Mouse (Mus musculus): ENCODE results near the gene Nat10.

The Nat10 gene

DNA sequence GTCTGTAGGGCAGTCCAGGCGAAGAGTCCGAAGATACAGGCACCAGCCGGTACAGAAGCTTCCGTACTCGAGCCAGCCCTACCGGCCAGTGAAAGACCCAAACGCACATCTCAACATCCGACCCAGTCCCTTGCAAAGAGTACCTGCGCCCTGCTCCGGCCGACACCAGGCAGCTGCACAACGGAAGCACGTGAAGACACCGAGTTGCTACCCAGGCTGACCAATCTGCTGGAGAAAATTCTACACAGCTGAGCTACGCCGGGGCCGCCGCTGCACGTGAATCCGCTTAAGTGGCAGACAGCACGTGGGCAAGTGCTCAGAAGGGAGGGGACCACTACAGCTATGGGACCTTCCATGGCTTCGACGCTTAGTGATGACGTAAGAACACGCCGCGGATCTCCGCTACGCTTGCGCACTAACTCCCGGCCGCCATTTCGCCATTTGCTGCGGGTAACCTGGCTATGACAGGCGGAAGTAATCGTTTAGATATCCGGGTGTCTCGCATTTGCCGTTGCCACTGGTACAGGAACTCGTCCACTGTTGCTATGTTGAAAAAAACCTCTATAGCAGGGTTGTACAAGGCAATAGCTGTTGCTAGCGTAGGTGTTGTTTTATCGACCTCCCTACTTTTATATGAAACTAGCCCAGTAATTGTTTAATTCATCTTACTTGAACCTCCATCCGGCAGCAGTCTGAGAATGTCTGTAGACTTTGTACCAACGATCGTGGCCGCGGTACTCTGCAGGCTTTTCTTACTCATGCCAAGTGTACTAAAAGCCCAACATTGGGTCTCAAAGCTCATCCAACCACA, at the start of gene Nat10:
Gene Nat10, minus strand, starts transcription at position 365 of the 811 bp plus-strand sequence.
- DNase-seq (ENCODE audit: low spot score), result peak; percentile 99

DNA sequence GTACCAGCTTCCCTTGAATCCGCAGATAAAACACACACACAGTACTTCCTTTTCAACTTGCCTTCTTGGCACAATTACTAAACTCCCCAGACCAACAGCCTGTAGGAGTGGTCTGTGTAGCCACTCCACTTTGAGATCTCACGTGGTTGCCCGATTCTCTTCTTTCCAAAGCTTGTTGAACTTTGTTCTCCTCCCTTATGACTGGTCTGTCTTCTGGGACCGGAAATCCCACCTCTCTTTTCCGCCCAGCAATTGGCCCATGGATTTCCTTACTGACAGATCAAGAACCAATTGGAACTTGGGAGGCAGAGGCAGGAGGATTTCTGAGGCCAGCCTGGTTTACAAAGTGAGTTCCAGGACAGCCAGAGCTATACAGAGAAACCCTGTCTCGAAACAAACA, 49.3 kb upstream of the Nat10 start:
- no peak for DNase-seq (ENCODE audit: low spot score)

DNA sequence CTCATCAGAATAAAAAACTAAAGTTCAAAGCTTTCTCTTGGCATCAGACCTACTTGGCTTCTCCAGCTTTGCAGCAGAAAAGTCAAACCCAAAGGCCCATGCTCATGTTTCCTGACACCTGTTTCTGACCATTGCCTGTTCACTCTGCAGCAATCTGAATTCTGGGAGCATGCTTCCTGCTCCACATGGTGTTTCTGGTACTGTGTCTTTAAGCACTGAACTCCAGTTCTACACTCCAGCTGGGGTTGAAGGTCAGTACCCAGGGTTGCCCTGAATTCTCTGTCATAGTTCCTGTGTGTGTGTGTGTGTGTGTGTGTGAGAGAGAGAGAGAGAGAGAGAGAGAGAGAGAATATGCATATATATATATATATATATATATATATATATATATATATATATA, 47.4 kb upstream of the Nat10 start:
- DNase-seq (ENCODE audit: low spot score), result no peak

DNA sequence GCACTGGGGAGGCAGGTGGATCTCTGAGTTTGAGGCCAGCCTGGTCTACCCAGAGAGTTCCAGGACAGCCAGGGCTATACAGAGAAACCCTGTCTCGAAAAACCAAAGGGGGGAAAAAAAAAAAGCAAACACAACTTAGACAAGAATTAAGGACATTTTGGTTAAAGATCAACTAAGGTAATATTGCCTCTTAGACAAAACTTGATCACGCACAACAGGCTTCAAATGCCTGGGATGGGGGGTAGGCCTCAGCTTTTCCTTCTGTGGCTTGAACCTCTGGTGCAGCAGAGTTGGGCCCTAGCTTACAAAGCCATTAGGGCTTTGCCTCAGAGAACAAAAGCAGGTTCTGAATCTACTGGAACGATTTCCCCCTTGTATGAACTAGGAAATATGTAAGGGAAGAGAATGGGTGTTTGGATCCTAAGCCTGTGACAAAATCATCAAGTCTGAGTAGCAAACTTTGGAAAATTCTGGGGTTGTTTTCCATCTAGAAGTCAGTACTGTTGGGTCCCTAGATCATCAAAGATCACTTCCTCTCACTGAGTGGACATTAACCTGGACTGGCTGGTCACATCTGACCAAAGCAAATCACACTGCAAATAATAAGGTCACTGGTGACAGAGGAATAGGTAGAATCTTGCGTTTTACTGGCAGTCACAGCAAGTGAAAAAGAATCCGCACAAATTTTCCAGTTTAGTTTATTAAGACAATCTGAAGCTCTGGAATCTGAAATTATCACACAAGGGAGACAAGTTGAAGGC, 42.9 kb upstream of the Nat10 start:
- DNase-seq (ENCODE audit: low spot score), result no peak

DNA sequence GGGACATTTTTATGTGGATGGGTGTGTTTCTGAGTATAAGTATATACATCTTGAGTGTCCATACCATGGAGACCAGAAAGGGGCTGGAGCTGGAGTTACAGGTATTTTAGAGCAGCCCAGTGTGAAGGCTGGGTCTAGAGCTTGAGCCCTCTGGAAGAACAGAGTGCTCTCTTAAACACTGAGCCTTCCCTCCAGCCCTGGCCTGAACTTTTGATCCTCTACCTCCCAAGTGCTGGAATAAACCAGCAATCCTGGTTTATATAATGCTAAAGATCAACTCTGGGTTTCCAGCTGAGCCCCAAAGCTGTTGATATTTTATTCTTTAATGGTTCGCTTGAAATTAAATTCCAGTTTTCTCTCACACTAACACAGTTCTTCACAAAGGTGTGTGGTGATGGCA, 41.4 kb upstream of the Nat10 start:
- no peak for DNase-seq (ENCODE audit: low spot score)

DNA sequence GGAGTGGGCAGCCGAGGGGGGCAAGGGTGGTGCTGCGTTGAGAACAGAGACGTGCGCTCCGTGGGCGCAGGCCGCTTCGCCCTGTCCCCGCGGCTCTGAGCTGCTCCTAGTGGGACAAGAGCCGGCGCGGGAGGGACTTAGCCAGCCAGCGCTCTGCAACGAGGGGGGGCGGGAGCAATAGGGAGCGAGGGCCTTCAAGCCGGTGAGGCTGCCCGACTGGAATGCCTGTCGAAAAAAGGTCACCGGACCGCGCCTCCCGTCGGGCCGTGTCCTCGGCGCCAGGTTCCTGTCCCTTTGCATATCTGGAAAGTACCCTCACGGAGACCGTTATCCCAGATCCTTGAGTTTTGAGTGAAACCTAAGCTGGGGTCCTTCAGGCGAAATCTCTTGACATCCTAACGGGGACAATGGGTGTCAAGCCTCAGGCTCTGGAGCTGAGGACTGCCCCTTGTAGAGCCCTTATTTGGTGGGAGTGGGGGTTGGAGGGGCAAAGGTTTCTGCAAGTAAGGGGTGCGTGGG, 36.5 kb upstream of the Nat10 start, which contains the start of gene Caprin1:
Gene Caprin1, minus strand, starts transcription at position 159 of the 519 bp plus-strand sequence.
- DNase-seq (ENCODE audit: low spot score), result peak; percentile 91

DNA sequence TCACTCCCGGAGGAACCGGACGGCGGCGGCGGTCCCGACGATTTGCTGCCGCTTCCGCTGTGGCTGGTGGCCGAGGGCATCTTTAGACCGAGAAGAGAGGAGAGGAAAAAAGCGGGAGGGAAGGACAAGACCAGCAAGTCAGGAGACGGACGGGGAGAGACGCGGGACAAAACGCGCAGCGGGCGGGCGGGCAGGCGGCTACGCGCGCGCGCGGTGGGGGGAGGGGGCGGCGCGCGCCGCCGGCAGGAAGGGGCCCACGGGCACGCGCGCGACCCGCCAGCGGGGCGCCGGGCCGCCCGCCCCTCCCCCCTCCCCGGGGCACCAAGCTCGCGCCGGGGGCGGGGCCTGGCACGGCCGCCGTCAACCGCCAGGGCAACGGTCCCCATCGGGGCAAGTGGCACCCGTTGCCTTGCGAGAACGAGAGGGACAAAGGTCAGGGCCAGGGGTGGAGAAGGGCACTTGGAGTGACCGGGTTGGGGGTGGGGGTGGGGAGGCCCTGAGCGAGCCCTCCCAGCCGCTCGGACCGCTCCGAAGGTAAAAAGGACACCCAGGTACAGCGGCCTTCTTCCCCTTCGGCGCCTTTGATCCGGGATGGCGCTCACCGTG, 35.9 kb upstream of the Nat10 start:
- peak; percentile 85 for DNase-seq (ENCODE audit: low spot score)

DNA sequence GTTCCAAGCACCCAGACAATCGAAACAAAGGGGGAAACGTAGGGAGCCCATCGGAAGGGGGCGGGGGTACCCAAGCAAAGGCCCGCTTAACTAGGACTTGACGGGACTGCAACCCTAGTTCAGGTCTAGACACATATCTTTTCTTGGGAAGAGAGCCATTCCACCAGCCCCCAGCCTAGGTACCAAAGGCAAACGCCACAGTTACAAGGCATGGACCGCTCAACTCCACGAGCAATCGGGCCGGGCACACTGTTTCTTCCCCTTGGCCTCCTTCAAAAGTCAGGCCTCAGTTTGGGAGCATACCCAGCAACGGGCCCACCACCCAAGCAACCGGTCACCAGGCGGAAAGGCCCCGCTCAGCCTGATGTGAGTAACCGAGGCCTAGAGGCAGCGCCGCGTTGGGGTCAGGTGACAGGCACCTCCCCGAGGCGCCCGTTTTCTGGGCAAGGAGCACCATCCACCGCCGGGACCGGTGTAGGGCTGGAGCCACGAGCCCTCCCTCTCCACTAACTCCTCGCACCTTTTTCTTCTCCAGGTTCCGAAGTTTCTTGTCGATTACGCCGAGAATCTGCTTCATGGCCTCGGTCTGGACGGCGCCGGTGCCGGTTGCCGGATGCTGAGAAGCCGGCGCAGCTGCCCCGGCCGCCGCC, 35.3 kb upstream of the Nat10 start:
- DNase-seq (ENCODE audit: low spot score), result peak; percentile 72

DNA sequence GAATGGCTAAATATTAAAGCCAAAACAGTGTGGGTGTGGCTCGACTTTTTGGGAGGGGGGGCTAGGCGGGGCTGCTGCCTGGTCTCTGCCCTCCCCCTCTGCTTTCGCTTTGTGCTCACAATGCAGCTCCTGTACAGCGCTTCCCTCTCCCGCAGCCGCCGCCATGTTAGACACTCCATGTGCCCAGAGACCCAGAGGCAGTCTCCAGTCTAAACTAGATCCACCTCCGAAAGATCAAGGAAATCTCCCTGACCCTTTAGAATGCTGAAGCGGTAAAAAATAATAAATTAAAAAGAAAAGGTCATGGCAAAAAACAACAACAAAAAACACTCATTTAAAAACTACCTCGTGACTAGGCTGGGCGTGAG, 34.8 kb upstream of the Nat10 start:
- DNase-seq (ENCODE audit: low spot score), result peak; percentile 86

DNA sequence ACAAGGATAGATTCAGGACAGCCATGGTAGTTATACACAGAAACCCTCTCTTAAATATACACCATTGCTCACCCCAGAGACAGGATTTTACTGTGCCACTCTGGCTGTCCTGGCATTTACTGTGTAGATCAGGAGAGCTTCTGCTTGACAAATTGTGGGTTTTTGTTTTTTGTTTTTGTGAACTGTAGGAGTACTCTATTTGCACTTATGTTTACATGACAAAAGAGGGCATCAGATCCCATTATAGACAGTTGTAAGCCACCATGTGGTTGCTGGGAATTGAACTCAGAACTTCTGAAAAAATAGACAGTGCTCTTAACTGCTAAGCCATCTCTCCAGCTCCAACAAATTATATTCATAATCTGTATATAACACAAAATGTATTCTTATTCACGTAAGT, 30.9 kb upstream of the Nat10 start:
- DNase-seq (ENCODE audit: low spot score), result no peak

DNA sequence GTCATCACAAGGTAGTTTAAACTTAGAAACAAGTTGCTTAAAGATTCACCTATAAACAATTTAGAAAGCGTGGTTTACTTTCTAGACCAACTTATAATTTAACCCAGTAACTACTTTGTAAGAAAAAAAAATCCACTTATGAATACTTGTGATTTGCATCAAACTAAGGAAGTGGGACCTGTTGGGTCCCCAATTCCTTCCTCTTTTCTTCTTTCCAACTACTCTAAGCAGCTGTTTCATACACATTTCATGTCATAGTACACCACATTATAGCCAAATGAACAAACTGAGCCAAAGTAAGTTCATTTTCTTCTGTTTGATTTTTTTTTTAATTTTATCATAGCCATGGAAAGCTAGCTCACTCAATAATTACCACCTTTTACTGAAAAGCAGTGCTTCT, 24.7 kb upstream of the Nat10 start:
- DNase-seq (ENCODE audit: low spot score), result no peak

DNA sequence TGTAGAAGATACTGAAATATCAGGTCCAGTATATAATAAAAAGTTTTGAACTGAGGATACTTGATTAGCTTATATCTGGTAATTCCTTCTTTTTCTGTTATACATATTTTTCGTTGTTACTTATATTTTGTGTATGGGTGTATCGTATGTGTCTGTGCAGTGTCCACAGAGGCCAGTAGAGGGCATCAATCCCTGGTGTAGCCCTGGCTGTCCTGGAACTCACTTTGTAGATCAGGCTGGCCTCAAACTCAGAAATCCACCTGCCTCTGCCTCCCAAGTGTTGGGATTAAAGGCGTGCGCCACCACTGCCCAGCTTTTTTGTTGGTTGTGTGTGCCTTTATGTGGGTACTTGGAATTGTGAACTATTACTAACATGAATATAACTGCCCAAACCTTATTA, 23.6 kb upstream of the Nat10 start:
- DNase-seq (ENCODE audit: low spot score), result no peak

DNA sequence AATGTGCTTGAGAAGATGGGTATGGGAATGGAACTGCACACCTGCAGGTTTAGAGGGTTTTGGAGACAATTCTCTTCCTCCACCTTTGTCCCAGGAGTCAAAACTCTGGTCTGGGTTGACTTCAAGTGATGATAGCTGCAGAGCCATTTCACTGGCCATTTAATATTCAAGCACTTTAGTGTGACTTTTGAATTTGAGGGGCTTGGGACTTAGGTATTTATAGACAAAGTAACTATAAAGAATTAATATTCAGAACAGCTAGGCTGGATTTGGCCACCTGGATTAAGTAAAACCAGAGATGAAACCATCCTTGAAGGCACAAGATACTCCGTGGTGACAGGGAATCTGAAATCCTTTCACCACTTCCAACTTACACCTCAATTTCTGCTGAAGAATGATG, 1.4 kb upstream of the Nat10 start:
- DNase-seq (ENCODE audit: low spot score), result no peak

DNA sequence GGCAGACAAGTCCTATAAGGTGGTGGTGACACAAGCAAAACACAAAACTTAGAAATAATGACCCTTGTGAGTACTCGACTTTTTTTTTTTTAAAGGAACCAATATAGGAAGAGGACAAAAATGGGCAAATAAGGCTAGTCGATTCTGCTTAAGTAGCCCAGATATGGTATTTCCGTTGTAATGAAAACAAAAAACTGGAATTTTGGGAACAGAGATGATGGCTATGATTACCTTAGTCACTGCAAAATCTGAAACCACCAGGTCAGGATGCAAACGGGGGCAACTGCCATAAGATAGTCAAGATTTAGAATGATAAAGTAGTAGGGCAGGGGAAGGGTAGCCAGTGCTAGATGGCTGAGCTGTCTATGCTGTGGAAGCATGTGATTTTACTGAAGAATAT, 923 bp upstream of the Nat10 start:
- DNase-seq (ENCODE audit: low spot score), result no peak

DNA sequence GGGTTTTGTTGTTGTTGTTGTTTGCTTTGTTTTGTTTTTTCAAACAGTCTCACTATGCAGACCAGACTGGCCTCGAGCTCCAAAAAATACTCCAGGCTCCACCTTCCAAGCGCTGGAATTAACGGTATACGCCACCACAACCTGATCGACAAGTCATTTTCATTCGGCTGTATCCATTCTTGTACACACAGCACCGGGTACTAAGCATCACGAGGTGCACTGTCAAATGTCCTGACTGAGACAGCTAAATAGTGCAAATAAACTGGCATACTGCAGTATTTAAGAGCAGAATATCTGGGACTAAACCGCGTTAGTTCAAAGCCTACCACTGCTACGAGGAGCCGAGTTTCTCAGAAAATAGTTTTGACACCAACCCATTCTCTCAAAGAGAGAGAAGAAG, 649 bp downstream of the Nat10 start:
- peak; percentile 45 for DNase-seq (ENCODE audit: low spot score)

DNA sequence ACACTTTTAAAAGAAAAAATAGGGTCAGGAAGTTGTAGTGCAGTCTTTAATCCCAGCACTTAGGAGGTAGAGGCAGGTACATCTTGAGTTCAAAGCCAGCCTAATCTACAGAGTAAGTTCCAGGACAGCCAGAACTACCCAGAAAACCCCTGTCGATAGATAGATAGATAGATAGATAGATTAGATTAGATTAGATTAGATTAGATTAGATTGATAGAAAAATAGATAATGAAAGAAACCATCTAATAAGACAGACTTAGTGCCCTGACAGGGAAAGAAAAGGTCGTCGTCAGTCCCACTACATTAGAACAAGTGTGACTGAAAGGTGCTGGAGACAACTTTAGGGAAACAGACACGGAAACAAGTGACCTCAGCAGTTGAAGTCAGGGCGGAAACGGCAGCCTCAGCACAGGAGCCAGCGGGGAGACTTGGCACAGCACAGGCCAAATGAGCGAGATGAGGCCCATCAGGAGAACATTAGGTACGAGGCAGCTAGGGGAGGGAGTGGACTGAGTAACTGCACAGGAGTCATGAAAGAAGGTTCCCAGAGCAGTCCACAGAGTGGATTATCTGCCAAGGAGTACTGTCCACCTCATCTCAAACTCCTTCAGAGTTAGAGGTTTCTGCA, 5.5 kb downstream of the Nat10 start:
- no peak for DNase-seq (ENCODE audit: low spot score)

DNA sequence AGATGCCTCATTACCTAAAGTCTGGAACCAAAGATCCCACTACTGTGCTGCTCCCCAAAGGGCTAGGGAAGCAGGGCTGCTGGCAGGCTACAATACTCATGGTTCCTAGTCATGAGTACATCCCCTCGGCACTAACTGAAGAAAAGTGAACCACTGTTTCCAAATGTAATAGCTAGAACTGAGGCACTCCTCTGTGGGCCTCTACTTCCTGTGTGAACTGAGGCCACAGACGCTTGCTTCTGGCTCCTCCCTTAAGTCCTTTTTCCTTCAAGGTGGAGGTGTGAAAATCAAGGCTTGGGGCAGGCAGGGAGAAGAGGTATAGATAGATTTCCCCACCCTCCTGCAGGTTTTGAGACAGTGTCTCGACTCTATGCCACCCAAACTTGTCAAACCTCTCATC, 6.5 kb downstream of the Nat10 start:
- no peak for DNase-seq (ENCODE audit: low spot score)

DNA sequence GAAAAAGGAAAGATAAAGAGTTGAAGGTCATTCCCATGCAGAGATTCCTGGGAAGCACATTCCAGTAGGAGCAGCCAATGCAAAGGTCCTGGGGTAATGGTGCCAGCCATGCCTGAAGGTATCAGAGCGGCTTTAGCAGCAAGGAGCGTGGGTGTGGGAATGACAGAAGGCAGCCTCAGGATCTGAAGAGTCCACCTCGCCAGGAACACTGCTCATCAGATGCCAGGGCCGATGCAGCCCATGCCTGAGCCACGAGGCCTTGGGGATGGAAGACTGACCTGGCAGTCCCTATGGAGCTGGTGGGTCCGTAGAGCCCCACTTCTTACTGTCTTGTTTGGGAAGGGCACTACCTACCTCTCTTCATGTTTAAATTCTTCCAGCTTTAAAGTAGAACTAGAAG, 9.3 kb downstream of the Nat10 start:
- DNase-seq (ENCODE audit: low spot score), result no peak

DNA sequence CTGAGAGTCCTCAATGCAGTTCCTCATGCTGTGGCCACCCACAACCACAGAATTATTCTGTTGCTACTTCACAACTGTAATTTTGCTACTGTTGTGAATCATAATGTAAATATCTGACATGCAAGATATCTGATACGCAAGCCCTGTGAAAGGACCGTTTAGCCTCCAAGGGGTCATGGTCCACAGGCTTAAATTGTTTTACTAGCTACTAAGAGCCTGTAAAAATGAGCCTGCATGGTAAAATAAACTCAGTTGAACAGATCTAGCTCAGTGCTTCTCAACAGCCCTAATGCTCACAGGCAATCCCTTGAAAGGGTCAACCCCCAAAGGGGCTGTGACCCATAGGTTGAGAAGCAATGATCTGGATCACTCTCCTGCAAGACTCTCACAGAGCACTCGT, 12.0 kb downstream of the Nat10 start:
- no peak for DNase-seq (ENCODE audit: low spot score)

DNA sequence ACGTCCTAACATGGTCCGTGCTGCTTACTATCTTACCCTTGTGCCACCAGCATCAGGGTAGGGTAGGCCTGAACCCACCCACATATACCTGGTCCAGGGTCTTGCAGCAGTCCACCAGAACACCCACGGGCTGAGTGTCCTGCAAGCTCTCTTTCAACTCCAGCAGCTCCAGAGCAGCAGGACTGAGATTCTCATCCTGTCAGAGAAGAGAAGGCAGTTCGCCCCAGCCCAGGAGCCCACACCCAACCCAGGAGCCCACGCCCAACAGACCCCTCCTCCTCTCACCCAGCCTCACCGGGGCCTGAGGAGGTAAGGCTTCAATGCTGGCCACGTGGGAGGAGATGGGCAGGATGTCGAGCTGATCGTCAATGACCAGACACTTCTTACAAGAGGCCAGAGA, 13.2 kb downstream of the Nat10 start:
- no peak for DNase-seq (ENCODE audit: low spot score)

DNA sequence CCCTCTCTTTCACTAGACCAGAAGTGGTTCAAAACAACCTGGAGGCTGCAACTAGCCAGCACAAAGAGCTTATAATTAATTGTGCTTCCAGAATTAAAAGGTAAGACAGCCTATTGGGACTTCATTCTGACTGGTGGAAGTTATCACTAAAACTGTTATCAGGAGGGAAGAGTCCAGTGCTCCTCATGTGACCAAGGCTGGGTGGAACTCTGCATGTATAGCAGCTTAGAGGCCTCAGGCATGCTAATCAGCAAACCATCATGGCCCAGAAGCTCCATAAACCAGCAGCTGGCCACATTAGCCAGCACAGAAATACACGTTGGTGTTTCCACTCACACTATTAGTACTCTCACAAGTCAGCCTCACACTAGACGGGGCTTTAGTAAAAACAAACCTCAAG, 14.3 kb downstream of the Nat10 start:
- DNase-seq (ENCODE audit: low spot score), result no peak

DNA sequence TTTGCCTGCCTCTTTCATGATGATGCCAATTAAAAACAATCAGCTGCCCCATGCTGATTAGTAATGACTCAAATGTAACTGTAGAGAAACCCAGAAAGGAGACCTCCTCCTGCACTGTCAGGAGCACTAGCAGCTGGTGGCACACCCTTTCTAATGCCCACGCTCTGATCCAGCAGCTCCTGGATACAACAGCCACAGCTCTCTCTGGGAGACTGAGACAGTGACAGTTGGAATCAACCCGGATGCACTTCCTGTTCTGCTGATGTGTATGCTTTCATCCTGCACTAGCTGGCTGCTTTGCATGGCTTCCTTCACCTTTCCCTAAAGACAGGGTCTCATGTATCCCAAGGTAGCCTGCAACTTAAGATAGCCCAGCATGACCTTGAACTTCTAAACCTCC, 15.0 kb downstream of the Nat10 start:
- DNase-seq (ENCODE audit: low spot score), result no peak

All from MN1 (cell line).